In genomic region chr10:109919515-109919914, GRCm38 (mm10) we compare ENCODE assay signal across 10 mouse cellular contexts.
DNase-seq lines count a peak whose midpoint lies in the region; ATAC-seq and TF ChIP-seq lines count a peak whose summit lies in the region.
"Had no signal": no experiment of that assay in that cellular context is flagged by ENCODE, and none has a peak within 500 bp of the region (broad histone marks: within the 10 kb centered on the region; RNA-seq: fewer than 3 reads in every experiment).

No protein-coding gene starts in this region.

- no peak for ATAC-seq in CD4-positive, CD25-positive, alpha-beta regulatory T cell, adult 4 months

- H3K36me3 ChIP-seq in C2C12 (ENCODE audit: control insufficient read depth, insufficient read depth), result no peaks in the 10 kb centered on the region
- H3K36me3 ChIP-seq: heart, embryonic 13.5 days; lung, embryonic 15.5 days had no signal

- peak; percentile 27 for DNase-seq in embryo, embryonic 10 days (ENCODE audit: low spot score)
- no peak for DNase-seq in embryo, embryonic 10.5 days (ENCODE audit: low spot score)
- no peak for DNase-seq in layer of hippocampus, adult 2 months (ENCODE audit: low spot score in 2 of 2)
- no peak for DNase-seq in layer of hippocampus, postnatal 25 days (ENCODE audit: extremely low spot score in 1 of 2, low spot score in 1 of 2)
- peak; percentile 20 to 44 for DNase-seq in adrenal gland, postnatal 36 days
- DNase-seq in yolk sac, embryonic 10.5 days (ENCODE audit: low spot score), result no peak

- H3K4me3 ChIP-seq in layer of hippocampus, adult 2 months, result no peak overlapping the region
- no peak overlapping the region for H3K4me3 ChIP-seq in C2C12 (ENCODE audit: insufficient read depth, poor library complexity, severe bottlenecking)
- H3K4me3 ChIP-seq: heart, embryonic 13.5 days; lung, embryonic 15.5 days had no signal

- no peak overlapping the region for H3K27ac ChIP-seq in layer of hippocampus, adult 2 months
- H3K27ac ChIP-seq: heart, embryonic 13.5 days; lung, embryonic 15.5 days had no signal

- no peaks in the 10 kb centered on the region for H3K79me2 ChIP-seq in C2C12 (ENCODE audit: control insufficient read depth, insufficient read depth)

- H3K79me3 ChIP-seq in C2C12 (ENCODE audit: low read depth), result no peaks in the 10 kb centered on the region

- no peak overlapping the region for H3ac ChIP-seq in C2C12 (ENCODE audit: control insufficient read depth, insufficient read length, low read depth)

- H3K27me3 ChIP-seq in C2C12 (ENCODE audit: control insufficient read depth, insufficient read depth, insufficient read length), result no peaks in the 10 kb centered on the region
- H3K27me3 ChIP-seq: heart, embryonic 13.5 days; lung, embryonic 15.5 days had no signal

- TF ChIP-seq CTCF in layer of hippocampus, adult 2 months (conservative IDR thresholded peaks at IDR 0.05), result peak; percentile 73
- peak; percentile 25 for TF ChIP-seq CTCF in C2C12 (IDR thresholded peaks at IDR 0.05; ENCODE audit: control insufficient read depth, insufficient read depth, insufficient read length)

TF ChIP-seq in C2C12, 6 proteins besides CTCF, POLR2A, EP300 and RAD21:
- no peak for TF ChIP-seq MYOG (IDR thresholded peaks at IDR 0.05; ENCODE audit: control insufficient read depth, extremely low read depth, insufficient read length)
- no peak for TF ChIP-seq CEBPB (IDR thresholded peaks at IDR 0.05; ENCODE audit: low read depth)
- TF ChIP-seq MYOD1 (IDR thresholded peaks at IDR 0.05; ENCODE audit: control insufficient read depth, insufficient read length, low read depth), result no peak
- no peak for TF ChIP-seq USF1 (IDR thresholded peaks at IDR 0.05; ENCODE audit: low read depth)
- TF ChIP-seq FOSL1 (IDR thresholded peaks at IDR 0.05; ENCODE audit: insufficient read depth, low read length, poor library complexity, severe bottlenecking), result no peak
- TF ChIP-seq MAX (IDR thresholded peaks at IDR 0.05), result no peak

Comparison
In these comparisons a context has a peak if more than half of its experiments do, and no peak if none do; other contexts are left out.
1. DNase-seq: peak in embryo, embryonic 10 days (single experiment) and adrenal gland, postnatal 36 days (2 of 2); none in embryo, embryonic 10.5 days (single experiment), layer of hippocampus, adult 2 months (0 of 2), layer of hippocampus, postnatal 25 days (0 of 2) and yolk sac, embryonic 10.5 days (single experiment).